Mouse (Mus musculus) 416B (cell line): ENCODE measurements around the gene Whamm.

Experiments
- DNase-seq: peaks from one replicate; pipeline ENCODE4 v3.0.0; 2011; ENCODE audit warnings: low read depth

Whamm gene

DNA sequence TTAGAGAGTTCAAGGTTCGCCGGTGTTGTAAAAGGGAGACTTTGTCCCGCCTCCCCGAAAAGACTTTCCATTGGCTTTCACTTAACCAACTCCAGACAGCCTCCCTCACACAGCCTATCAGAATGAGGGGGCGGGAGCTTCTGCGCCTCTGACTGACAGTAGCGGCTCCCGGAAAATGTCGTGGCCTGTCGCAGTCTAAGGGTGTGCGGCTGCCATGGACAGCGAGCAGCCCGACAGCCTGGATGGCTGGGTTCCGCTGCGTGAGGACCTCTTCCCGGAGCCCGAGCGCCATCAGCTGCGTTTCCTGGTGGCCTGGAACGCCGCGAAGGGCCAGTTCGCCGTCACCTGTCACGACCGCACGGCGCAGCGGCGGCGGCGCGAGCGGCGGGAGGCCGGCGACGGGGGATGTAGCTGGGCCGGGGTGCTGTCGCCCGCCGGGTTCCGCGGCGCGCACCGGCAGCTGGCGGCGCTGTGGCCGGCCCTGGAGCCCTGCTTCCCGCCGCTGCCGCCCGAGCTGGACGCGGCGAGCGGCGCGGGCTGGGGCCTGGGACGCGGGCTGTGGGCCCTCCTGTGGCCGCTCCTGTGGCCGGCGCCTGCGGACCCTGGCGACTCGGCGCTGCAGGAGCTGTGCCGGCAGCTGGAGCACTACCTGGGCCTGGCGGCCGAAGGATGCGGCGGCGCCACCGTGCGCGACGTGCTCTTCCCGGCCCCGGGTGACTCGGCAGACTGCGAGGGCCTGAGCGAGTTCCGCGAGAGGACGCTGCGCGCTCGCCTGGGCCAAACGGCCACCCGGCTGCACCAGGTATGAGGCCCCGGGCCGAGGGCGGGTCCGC lies at the start of gene Whamm:
Gene Whamm (plus strand): TSS at position 159 of the 833 bp plus-strand sequence.
- DNase-seq, result peak; percentile 96

DNA sequence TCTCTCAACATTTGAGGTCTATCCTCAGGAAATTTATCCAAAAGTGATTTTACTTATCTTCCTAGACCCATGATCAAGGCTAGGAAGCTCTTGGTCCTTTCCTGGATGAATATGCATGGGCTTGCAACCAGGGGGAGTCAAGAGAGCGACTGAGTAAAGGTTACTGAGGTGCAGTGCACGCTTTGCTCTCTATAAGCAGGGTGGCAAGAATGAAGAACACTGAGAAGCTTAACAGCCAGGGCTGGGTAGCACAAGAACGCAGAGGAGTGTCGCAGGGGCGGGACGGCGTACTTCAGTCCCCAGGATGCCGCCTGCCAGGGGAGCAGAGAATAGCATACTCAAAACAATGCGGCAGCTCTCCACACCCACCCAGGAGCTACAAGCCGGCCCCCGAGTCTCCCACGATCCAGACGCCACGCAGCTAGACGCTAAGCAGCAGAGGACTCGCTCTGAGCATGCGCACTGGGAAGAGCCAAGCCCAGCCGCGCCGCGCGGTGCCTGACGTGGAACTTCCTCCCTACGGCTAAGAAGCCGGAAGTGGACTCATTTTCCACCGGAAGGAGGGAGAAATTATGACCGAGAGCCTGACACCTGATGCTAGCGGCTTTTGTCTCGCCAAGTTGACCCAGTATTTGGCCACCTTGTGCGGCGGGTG lies 47.9 kb upstream of the Whamm start:
- peak; percentile 93 for DNase-seq

DNA sequence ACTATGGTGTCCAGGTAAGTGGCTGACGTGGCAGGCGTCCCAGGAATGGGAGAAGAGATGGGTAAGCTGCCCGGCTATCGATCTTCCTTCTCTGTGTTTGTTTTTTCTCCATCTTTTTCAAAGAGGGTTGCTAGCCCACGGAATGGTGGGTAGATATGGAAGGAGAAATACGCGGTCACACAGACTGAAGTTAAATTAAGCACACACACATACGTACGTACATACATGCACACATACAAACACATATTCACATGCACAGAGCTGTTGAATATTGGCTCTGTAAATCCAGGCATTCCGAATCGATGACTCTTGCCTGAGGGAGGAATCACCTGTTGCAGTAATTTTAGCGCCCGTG lies 47.4 kb upstream of the Whamm start:
- DNase-seq, result no peak

DNA sequence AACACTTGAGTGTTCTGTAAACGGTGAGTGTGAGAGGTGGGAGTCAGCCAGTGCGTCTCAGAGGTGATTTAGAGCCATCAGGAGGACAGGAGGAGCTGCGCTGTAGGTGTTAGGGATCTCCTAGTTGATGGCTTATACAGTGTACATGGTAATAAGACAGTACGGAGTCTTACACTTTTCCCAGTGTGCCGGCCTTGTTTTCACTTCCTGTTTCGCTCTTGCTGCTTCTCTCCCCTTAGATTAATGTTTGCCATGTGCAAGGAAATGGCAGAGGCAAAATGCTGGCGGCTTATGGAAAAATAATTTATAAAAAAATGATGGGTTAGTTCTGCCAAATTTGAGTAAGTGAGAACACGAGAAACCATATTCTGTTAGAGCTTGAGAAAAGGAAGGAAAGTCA lies 42.1 kb upstream of the Whamm start:
- no peak for DNase-seq

DNA sequence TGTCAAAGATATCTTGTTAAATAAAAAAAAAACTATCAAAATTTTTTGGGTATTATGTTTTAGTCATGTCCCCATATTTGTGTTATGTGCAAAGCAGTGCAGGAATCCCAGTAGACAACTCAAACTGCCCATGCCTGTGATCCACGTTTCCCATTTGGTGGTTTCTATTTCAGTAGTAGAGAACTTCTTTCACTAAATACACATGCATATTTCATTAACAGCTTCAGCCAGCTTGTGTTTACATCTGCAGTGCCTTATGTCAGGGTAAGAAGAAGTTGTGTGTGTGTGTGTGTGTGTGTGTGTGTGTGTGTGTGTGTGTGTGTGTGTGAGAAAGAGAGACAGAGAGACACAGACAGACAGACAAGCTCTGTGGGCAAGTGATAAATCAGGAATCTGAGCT lies 39.6 kb upstream of the Whamm start:
- DNase-seq, result no peak

DNA sequence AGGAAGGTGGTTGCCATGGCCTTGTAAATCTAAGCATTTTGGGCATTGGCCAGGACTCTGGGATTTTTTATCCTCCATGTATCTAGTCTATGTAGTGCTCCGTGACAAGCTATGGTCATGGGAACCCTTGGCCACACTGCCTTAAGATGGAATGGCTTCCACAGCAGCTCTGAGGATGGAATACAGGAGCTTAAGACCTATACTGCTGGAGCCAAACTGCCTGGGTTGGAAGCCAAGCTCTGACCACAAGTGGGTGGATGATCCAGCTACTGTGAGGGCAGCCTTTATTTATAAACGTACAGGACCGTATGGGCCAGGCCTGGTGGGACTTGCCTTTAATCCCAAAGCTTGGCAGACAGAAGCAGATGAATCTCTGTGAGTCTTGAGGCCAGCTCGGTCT lies 34.6 kb upstream of the Whamm start:
- DNase-seq, result no peak

DNA sequence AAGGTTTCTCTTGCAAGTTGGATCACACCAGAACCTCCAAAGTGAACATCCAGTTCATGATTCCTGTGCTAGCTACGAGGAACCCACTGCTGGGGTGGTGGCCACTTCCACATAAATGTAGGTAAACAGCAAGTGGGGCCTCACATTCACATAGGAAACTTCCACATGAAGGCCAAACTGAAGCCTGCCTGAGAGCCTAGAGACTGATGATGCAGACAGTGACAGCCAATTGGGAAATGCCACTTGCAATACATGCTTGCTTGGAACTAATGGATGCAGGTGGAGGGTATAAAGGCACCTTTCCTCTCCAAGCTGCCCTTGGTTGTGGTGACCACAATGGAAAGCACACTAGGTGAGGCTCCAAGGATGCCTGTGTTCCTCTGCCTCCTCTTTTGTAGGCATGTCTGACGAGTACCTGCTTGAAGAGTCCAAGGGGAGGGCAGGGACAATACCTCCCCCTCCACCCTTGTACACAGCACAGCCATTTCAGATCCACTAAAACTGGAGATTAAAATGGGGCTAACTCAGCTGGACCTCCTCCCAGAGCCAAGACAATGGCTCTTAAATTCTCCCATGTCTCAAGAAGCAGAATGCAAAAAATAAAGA lies 32.9 kb upstream of the Whamm start:
- DNase-seq, result peak; percentile 39

DNA sequence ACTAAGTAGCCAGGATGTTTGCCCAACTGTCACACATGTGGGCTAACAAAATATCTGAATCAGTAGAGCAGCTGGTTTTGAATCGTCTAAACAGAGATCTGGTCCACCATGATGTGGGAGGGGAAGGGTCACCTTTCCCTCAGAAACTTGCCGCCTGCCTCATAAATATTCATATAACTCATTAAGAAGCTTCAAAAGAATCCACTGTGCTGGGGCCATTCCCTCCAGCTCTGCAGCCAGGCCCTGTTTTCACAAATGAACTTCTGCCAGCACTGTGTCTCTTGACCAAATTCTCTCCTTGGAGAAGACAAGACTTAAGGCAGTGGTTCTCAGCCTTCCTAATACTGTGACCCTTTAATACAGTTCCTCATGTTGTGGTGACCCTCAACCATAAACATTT lies 31.5 kb upstream of the Whamm start:
- DNase-seq, result no peak

DNA sequence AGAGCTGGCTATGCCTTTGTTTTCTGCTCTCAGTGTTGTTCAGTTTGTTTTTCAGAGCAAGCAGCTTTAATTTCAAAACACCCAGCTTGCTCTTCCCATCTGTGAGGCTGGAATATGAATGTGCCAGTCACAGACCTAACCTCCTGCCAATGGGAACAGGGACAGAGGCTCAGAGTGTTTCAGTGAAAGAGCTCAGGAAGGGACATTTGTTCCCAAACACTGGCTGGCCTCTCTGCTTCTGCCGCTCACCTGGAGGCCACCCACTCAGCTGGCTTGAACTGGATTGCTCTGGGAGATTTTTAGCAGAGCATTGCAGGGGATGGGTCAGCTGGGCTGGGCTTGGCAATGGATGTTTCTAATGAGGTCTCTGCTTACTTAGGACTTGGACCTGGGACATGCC lies 30.1 kb upstream of the Whamm start:
- no peak for DNase-seq

DNA sequence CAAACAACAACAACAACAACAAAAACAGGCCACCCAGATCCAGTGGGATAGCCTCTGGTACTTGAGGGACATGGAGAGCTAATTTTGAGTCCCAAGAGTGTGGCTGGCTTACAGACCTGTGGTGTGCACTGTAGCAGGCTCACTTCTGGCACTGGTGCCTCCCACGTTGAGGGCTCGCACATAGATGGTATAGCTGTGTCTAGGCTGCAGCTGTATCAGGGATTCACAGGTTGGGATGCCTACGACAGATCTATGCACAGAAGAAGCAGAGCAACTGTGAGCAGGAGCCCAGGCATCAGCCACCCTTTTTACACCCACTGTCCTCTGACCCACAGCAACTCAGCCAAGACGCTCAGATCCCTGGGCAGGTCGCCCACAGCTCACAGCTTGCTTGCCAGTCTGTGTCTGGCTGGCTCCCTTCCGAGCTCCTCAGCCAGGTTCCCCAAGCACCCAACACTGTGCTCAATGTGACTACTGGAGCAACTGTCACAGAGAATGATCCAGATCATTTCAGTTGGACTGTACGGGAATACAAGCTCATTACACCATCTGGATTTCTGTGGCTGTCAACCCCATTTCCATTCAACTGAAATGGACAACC lies 29.0 kb upstream of the Whamm start:
- DNase-seq, result no peak

DNA sequence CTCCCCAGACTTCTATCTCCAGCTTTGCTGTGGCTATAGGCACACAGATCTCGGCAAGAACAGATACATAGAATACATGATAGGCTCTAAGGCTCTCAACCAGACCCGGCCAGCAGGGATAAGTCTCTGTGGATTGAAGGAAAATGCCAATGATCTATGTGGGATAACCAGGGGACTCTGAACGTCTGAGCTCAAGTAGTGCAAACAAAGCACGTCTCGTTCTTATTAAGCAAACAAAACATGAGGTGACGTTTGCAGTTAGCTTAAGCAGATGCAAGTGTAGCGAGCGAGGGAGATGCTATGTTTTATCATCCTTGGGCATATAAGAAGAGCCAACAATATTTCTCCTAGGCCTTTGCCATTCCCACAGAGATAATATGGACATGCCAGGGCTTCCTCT lies 28.1 kb upstream of the Whamm start:
- no peak for DNase-seq

DNA sequence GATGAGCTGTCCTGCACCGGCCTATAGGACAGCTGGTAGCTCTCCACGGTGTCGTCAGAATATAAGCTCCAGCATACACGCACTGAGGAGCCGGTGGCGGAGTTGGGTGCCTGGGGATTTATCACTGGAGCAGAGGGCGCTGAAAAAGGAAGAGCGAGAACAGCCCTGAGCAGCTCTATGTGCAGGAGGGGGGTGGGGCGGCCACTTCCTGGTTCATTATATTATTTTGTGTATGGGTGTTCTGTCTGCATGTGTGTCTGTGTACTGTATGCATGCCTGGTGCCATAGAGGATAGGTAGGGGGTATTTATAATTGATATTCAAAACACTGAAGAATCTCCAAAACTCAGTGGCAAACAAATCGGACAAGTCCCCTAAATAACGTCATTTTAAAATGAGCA lies 22.2 kb upstream of the Whamm start:
- DNase-seq, result no peak

DNA sequence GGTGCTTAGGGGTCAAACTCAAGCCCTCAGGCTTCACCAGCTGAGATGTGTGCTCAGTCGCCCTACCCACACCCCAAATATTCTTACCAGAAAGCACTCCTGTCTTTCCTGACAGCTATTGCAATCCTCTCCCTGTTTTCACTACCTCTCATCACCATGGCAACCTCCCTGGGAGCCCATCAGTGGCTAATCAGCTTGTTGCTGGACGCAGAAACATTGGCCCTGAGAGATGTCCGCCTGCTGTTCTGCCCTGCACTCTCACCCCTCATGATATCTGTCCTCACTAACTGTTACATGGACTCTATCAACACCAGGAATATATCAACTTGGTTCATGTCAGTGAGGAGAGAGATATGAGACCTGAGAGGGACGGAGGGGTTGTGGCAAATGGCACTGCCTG lies 17.5 kb upstream of the Whamm start:
- no peak for DNase-seq

DNA sequence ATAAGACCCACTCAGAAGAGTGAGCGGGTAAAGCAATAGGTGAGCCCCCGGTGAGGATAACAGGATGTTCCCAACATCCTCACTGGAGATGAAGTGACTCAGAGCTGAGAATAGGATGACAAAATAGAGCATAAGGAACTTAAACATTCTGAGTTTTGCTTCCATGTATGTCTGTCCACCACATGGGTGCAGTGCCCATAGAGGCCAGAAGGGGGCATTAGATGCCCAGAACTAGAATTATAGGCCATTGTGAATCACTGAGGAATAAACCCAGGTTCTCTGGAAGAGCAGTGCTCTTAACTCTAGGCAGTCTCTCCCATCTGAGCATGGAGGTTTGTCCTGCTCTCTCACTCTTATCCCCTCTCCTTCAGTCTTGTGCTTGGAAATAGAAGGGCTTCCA lies 16.7 kb upstream of the Whamm start:
- DNase-seq, result peak; percentile 70

DNA sequence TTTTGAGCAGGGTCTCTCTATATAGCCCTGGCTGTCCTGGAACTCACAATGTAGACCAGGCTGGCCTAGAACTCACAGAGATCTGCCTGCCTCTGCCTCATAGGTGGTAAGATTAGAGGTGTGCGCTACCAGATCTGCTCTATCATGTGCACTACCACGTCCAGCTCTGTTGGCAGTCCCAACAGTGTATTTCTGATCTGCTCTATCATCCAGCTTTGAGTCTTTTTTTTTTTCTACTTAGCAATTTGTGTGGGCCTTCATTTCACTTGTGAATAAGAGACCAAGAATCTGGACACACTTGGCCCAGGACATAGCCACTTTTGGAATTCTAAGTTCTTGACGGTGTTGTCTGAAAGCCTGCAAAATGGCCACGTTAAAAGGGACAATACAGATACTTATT lies 14.2 kb upstream of the Whamm start:
- no peak for DNase-seq

DNA sequence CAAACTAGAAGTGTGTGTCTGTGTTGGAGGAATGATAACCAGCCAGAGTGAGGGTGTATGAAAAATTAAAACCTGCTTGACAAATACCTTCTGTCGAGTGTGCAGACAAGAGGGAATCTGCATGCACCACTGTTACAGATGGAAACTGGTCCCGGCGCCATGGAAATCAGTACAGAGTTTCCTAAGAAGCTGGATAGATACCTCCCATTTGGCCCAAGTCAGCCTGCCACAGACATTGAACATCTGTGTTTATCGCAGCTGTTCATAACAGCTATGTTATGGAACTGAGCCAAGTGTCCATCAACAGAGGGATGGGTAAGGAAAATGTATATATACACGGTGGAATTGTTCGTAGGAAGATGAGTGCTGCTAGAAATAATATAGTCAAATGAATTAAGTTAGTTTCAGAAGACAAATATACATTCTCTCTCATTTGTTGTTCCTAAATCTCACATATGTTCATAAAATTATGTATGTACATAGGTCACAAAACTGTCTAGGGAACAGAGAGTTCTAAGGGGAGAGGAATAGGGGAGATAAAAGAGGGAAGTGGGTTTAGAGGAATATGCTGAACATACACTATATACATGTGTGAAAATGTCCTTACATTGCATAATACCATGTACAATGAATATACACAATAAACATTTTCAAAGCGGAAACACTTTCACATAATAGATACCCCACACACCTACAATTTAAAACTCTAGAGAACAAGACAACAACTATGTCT lies 13.6 kb upstream of the Whamm start:
- DNase-seq, result no peak

DNA sequence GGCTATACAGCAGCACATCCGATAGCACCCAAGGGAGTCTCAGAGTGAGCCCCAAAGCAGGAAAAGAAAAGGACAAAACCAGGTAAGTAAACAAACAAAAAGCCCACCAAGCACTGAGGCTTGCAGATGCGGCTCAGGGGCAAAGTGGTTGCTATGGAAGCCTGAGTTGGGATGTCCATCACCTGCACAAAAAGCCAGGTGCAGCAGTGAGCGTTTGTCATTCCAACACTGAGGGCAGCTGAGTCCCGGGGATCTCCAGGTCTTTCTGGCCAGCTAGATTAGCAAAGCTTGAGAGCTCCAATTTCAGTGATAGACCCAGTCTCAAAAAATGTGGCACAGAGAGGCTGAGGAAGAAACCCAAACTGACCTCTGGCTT lies 13.1 kb upstream of the Whamm start:
- DNase-seq, result no peak

DNA sequence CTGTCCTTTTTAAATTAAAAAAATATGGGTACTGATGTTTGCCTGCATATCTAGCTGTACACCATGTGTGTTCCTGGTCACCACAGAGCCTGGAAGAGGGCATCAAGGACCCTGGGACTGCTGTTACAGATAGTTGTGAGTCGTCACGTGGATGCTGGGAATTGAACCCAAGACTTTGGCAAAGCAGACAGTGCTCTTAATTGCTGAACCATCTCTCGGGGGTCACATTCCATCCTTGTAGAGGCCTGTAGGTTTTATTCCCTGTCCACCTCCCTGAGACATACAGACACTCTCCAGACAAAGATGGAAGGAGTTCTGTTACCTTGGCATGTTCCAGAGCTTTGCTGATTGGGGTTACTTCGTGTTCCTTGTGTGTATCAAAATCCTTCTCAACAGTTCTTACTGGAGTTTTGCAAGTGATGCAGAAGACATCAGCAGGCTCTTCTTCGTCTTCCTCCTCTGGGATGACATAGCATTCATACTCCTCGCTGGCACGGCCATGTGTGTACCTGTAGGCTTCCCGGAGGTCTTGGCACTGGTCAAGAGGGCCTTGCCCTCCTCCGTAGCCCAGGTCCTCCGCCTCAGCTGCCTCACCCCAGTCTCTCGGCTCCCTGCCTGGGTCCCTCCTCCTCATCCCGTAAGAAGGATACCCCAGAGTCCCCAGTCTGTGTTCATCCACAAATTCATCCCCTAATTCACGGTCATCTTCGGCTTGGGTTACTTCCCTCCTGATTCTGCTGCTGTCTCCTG lies 11.7 kb upstream of the Whamm start:
- no peak for DNase-seq

DNA sequence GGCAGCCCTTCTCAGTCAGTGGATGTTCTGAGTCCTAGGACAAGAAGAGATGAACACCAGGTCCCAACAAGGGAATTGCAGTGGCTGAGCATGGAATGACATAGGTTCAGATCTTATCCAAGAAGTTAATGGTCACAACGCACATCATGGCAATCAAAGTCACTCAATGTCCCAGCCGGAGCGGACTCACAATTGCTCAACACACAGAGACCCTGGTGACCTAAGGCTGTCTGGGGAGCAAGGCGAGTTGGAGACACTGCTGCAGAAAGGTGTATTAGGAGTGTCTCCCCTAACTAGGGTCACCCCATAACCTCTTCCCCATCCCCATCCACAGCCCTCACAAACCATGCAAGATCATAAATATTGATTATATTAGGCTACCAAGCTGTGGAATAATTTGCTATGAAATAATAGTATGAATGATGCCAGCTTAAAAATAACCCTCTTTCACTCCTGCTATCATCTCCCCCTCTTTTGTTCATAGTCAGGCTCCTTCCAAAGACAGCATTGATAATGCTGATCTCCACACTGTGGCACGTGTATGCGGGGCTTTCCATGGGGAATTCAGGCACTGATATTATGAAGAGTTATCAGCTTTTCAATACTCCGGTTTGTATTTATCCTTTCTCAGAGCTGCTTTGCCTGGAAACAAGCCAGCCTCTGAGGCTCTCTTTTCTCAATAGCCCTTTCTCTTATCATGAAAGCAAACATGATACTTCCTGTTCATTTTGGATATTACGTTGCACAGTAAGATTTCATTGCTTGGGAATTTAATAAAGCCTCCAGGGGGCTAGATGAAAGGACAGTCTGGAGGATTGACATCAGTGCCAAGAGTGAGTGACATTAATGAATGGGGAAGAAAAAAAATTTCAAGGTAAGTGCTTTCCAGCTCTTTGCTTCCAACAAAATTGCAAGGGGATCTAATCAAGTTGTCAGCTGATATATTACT lies 10.7 kb upstream of the Whamm start:
- no peak for DNase-seq

DNA sequence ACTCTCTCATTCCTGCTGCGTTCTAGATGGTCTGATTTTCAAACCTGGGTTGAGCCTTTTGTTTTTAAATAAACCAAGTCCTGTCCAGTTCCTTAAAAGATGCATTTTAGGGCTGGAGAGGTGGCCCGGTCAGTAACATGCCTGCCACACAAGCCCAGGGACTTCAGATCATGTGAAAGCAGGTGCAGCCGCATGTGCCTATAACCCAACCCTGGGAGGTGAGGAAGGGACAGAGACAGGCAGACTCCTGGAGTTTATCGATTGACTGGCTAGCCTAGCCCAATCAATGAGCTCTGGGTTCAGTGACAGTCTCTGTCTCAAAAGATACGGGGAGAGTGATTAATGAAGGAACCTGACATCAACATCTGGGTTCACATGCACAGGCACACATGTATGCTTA lies 9.9 kb upstream of the Whamm start:
- no peak for DNase-seq
